Mouse (Mus musculus) lung, adult 18-20 months (tissue): ENCODE measurements around the gene Gm28374.
"Not testable (repeated sequence)": the region's sequence is repeated elsewhere in the genome, so short reads cannot be mapped to it uniquely, and the experiment has no call there.

Source experiments
- DNase-seq, 2 experiments: peaks; one replicate each; pipeline ENCODE4 v3.0.0; 2022; ENCODE audit warnings: mixed read lengths in 2 of 2

Gm28374 gene

GRCm38 (mm10) chr19:6056696-6057095 is 25.4 kb downstream of the Gm28374 start:
- DNase-seq = no peak

GRCm38 (mm10) chr19:6054296-6054695 is 27.8 kb downstream of the Gm28374 start:
- DNase-seq = no peak

- no peak for DNase-seq
Observed at GRCm38 (mm10) chr19:6052516-6052915, 29.5 kb downstream of the Gm28374 start.

GRCm38 (mm10) chr19:6048681-6049410 is 33.2 kb downstream of the Gm28374 start:
- DNase-seq = no peak

- no peak for DNase-seq
Observed at GRCm38 (mm10) chr19:6047899-6048166, 34.2 kb downstream of the Gm28374 start.

GRCm38 (mm10) chr19:6047154-6047898 is 34.7 kb downstream of the Gm28374 start:
- DNase-seq = no peak

- peak; percentile 95 for DNase-seq
Observed at GRCm38 (mm10) chr19:6046294-6047153, 35.5 kb downstream of the Gm28374 start, which contains the start of gene Syvn1. Gene Syvn1, plus strand, starts transcription at chr19:6046576.

- DNase-seq = no peak
Observed at GRCm38 (mm10) chr19:6045366-6046293, 36.4 kb downstream of the Gm28374 start.

- DNase-seq = not testable (repeated sequence)
Observed at GRCm38 (mm10) chr19:6044102-6044501, 38.0 kb downstream of the Gm28374 start.

GRCm38 (mm10) chr19:6042293-6042692 is 39.8 kb downstream of the Gm28374 start:
- no peak for DNase-seq

GRCm38 (mm10) chr19:6040002-6040401 is 42.1 kb downstream of the Gm28374 start:
- no peak for DNase-seq

GRCm38 (mm10) chr19:6038326-6038725 is 43.7 kb downstream of the Gm28374 start:
- no peak for DNase-seq

- no peak for DNase-seq
Observed at GRCm38 (mm10) chr19:6037695-6038094, 44.4 kb downstream of the Gm28374 start.

- no peak for DNase-seq
Observed at GRCm38 (mm10) chr19:6035966-6036585, 46.0 kb downstream of the Gm28374 start.

GRCm38 (mm10) chr19:6030520-6031280 is 51.4 kb downstream of the Gm28374 start:
- DNase-seq = no peak

- no peak for DNase-seq
Observed at GRCm38 (mm10) chr19:6029426-6029825, 52.6 kb downstream of the Gm28374 start.

- no peak for DNase-seq
Observed at GRCm38 (mm10) chr19:6028991-6029390, 53.1 kb downstream of the Gm28374 start.
